Mouse (Mus musculus) stomach, postnatal 0 days (tissue): ENCODE results near the gene Kank1.

ENCODE experiments used
- CTCF ChIP-seq: IDR thresholded peaks from 2 replicates; pipeline ENCODE4 v1.5.1; 2016; ENCODE audit warnings: antibody characterized with exemption, low read depth, mild to moderate bottlenecking, moderate library complexity
- EP300 ChIP-seq: optimal IDR thresholded peaks from 2 replicates; pipeline ENCODE3; 2016; ENCODE audit warnings: antibody characterized with exemption

DNA sequence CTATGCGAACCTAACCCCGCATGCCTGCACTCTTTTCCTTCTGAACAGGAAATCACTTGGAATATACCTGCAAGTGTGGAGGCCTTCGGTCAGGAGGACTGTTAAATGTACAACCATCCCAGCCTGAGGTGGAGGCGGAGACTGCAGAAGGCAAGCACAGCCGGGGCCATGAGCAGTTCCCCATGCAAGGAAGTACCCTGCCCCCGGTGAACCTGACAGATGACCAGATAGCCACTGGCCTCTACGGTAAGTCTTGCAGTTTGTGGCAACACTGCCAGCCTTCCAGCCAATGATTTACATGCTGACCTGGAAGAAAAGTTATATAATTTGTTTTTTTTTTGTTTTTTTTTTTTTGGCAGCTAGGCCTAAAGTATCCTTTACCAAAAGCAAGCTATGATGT lies 185.3 kb downstream of the Kank1 start:
- TF ChIP-seq CTCF (no peak), EP300 (no peak)
